Mouse (Mus musculus) CD4-positive, CD25-positive, alpha-beta regulatory T cell, adult 2 months (primary cell): ENCODE data around the gene Hipk3.

ENCODE experiments used
- DNase-seq: peaks from one replicate; pipeline ENCODE4 v3.0.0-alpha.2; 2012; ENCODE audit warnings: low read depth, low spot score

Hipk3 gene

DNA sequence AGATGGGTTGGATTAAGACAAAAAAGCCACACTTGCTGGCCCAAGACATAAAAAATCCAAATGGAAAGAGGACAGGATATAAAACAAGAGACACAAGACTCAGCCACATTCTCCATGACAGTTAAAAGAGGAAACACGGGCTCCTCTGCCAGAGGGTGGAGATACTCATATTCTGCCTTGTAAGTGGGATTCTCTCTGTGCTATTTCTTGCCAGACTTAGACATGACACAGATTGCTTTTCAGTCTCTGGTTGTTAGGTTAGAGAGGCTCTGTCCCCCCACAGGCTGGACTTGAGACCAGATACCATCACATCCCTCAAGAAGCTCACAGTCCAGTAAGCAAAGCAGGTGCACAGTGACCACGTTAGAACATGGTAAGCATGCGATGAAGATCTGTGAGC is 81.2 kb downstream of the Hipk3 start:
- DNase-seq = no peak

DNA sequence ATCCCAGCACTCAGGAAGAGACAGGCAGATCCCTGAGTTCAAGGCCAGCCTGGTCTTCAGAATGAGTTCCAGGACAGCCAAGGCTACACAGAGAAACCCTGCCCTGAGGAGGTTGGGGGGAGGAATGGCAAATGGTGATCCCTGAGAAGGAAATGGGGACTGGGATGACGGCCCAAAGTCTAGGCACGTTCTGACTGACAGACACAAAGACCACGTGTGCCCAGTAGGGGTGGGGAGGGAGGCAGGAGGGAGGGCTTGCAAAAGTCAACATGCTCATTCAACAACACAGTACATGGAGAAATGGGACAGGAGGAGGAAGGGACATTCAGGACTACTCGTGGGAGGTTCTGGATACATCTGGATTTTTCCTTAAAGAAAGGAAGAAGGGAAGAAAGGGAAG is 81.8 kb downstream of the Hipk3 start:
- no peak for DNase-seq

DNA sequence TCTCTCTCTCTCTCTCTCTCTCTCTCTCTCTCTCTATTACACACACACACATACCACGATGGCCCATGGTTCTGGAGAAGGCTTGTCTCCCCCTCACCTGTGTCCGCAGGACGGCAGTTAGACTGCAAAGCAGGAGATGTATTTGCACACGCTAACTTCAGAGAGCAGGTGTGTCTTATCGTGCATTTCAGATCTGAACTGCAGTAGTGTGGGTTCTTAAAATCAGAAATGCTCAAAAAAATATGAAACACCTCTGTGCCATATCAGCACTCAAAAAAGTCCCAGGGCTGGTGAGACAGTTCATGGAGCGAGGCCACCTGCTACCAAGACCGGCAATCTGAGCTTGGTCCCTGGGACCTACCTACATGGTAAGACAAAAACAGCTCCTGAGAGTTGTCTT is 82.4 kb downstream of the Hipk3 start:
- DNase-seq = no peak

DNA sequence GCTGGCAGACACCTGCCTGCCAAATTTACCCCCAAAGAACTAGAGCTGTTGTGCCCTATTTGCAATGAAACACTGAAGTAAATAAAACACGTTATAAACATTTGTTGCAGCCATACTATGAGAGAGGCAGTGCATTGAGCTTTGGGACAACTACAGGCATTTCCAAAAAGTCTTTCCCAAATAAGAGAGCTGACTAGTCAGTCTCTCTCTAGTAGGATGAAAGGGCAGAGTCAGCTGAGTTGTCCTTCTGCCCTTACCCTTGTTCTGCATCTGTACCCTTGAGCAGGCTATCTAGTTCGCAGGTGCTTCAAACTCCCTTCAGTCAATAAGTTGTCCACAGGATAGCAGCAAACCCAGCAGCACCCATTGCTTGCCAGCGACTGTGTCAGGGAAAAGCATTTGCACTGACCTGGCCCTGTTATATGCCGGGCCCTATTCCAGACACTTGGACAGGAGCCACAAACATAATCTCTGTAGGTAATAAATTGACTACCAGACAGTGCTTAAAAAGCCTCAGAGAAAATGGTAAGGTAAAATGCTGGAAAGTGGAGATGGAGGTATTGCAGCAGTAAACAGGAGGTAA is 83.2 kb downstream of the Hipk3 start, which contains the start of gene D430041D05Rik:
Gene D430041D05Rik, minus strand, starts transcription at position 51 of the 583 bp plus-strand sequence.
- DNase-seq = no peak

DNA sequence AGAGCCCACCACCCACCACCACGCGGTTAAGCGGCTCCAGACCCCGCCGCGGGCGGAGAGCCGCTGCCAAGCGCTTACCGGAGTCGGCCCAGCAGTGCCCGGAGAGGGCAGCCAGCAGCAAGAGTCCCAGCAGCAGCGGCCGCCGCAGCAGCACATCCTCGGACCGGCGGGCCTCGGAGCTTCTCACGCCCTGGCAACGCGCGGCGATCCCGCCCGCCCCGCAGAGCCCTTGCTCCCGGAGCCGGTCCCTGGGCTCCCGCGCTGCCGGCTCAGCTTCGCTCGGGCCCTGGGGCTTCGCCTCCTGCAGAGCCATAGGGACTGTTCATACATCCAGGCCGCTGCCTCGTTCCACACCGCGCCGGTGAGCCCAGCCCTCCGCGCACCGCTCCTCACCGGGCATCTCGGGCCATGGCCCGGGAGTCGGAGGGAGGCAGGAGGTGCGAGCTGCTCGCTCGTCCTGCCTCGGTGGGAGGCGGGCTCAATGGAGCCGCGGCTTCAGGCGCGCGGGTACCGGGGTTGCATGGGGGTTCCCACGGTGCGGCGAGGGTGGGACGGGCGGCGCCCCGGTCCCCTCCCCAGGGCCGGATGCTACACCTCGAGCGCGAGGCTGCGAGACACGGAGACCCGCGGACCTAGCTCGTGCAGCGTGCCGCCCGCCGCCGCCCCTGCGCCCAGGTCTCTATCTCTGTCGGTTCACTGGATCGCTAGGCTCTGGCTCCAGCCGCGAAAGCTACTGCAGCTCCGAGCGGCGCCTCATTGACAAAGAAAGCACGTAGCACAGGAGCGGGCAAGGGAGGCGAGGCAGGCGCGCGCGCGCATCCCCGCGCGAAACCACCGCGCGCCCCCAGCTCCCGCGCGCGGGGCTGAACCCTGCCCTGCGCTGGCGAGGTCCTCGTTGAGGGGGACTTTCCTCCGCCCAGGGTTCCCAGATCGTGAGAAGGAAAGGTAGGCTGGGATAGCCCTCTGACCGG is 84.1 kb downstream of the Hipk3 start:
- DNase-seq = peak; percentile 11

DNA sequence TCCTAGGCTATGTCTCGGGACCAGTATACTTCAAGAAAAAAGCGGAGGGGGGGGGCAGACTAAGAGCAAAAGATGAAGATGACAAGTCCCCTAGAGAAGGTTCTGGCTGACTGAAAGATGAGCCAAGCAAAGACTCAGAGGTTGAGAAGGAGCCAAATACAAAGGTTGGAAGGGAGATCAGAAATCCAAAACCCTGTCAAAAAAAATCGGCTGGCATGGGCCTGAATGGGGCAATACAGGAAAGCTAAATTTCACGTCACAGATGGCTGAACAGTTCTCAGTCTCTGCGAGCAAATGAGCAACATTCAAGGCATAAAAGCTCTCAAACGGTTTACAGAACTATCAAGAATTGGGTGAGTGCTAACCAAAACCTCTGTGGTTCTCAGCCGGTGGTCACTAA is 85.9 kb downstream of the Hipk3 start:
- no peak for DNase-seq

DNA sequence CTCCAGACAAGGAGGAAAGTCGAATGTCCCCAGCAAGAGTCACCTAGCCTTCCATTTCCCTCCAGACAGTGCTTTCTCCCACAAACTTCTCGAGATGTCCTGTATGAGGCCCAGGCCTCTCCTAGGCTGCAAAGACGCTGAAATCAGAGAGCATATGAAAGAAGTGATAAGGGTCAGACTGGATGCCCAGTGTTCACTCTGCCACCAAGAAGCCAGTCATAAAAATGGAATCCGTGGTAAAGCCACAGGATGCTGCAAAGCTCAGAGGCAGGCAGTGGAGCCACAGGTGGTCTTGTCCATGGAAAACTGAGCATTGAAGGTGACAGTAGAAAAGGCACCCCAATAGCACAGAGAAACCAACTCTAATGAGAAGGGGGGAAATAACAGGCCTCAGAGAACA is 86.3 kb downstream of the Hipk3 start:
- DNase-seq = no peak

DNA sequence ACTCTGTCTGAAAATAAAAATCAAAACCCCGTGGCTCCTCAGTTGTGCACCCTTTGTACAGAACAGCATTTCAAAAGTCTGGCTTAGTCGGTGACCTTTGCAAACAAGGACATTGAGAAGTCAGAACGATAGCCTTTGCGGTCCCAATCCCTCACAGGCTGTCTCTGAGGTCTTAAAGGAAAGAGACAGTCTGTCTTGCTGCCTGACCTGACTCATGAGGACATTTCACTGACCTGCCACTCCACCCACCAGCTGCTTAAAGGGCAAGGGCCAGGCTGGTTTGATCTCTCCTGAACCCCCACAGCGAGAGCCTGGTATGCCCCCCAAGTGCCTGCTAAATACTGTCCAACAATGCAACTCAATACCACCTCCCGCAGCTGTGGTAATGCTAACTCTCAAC is 90.2 kb downstream of the Hipk3 start:
- no peak for DNase-seq

DNA sequence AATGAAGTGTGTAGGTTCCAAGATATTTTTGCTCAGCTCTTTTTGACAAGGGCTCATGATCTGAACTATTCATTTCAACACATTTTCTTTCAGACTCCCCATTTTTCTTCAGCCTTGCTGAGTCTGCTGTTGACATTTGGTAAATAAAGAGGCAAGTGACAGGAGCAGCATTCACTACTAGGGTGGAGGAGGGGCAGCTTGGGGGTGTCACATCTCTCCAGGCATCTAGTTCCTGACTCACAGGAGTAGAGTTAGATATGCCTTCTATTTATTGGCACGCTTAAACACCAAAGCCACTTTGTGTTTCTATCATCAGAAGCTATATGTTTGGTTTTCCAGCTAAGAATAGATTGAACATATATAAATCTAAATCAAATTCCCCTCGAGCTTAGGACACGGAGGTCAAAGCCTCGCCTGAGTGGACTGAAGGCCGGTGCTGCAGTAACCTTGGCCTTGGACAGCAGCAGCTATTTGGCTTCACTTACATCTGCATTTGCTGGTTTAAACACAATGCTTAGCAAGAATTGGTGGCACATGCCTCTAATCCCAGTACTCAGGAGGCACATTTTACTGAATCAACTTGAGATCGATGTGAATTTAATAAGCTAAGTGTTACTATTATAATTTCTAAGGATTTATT is 95.5 kb downstream of the Hipk3 start:
- DNase-seq = no peak

DNA sequence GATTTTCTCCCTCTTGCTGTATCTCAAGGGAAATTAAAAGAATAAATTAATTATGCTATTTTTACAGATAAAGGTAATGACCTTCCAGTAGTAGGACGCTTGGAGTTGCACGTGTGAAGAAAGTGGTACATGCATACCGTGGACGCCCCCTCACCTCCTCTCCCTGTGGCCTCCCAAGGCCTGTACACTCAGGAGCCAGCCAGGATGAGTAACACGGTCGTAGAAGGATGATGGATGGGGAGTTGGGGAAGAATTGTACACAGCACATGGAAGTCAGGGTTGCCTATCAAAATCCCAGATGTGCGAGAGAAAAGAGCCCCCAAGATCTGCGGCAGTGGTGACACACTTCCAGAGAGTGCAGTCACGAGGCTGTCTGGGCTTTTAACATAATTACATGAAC is 98.3 kb downstream of the Hipk3 start:
- DNase-seq = no peak

DNA sequence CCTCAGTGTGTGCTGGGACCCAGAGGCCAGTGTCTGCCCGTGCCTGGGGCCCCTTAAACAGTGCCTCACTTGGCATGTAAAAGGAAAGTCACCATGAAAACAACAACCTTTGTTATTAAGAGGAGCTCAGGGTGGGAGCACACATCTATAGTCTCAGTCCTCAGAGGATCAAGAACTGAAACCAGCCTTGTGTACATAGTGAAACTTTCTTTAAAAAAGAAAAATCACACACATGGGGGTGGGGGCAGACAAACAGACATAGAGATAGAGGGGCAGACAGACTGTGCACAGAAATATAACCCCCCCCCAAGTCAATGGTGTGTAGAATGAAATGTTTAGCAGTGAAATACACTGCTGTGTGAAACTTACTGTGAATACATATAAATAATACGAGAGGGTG is 99.5 kb downstream of the Hipk3 start:
- DNase-seq = no peak

DNA sequence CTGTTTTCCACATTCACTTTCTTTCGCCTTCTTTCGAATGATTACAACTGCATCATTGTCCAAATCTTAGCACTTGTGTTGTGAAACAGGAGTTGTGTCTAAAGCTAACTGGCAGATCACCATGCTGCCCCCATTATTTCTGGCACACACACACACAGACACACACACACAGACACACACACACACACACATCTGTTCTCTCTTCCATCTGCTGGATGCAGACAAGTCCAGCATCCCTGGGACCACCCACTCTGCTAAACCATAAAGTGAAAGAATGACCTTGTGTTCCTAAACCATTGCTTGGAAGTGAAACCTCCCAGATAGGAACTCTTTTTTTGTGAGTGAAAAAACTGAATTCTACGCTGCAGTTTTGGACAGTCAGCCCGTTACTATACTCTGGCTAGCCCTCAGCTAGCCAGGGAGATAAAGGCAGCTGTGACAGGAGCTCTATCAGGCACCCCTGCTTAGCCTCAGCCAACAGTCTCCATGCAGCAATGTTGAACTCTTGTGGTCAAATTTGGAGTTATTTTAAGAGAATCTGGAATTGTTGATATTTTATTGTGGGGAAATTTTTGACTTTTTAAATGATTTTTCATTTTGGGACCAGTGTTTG is 101.4 kb downstream of the Hipk3 start:
- no peak for DNase-seq

DNA sequence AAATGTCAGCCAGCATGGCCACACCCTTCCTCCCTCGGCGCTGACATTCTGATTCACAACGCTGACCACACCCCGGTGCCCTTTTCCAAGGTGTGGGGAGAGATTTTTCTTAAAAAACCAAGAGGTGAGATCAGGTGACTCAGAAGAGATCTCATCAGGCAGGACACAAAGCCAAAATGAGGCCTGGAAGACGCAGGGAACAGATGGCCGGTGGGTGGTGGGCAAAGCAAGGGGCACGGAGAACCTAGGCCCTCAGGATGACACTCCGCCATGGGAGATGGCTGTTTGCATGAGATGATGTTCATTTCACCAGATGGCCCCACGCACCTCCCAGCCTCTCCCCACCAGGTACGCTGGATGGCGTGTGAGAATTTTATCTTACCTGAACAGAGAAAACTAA is 105.0 kb downstream of the Hipk3 start:
- DNase-seq = no peak

DNA sequence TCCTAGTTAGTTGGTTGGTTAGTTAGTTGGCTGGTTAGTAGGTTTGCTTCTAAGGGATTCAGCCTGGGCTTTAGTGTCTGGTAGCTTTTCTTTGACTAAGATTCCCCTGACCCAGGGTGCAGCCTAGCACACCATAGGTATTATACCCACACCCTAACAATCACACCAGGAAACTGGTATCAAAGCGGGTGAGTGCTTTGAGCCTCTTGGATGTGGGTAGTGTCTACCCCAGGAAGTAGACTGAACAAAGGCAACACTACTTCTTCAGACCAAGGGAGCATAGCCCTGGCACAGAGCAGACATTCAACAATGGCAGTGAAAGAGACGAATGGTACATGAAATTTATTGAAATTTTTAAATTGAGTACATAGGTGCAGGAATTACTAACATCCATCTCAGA is 108.3 kb downstream of the Hipk3 start:
- peak; percentile 3 for DNase-seq

DNA sequence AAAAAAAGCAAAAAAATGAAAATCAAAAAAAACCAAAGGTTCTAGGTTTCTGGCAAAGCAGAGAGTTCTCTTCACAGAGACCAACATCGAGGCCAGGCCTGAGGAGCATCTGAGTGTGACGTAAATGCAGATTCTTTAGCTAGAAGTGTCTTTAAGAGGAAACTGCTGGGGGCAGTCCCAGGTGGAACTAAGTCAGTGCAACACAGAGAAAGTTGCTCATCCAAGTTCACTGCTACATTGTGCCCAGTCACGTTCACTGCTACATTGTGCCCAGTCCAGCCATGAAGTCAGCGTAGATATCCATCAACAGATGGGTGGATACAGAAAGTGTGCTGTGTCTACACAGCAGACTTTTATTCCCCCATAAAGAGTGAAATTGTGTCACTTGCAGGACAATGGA is 110.7 kb downstream of the Hipk3 start:
- DNase-seq = no peak

DNA sequence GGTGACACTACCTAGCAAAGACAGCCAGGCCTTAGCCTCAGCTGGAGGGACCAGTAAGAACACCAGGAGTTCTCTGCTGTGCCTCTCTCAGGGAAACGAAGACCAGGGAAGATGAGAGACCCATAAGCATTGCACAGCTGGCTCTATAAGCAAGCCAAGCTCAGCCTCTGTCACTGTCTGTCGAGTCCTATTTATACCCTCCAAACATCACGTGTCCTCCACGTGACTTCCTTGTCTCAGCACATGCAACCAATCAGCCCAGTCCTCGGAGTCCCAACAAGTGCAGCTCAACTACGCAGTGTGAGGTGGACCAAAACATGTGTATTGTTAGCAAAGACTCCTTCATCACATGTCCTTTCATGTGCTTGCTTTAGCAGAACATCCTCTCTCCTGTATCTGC is 111.4 kb downstream of the Hipk3 start:
- no peak for DNase-seq

DNA sequence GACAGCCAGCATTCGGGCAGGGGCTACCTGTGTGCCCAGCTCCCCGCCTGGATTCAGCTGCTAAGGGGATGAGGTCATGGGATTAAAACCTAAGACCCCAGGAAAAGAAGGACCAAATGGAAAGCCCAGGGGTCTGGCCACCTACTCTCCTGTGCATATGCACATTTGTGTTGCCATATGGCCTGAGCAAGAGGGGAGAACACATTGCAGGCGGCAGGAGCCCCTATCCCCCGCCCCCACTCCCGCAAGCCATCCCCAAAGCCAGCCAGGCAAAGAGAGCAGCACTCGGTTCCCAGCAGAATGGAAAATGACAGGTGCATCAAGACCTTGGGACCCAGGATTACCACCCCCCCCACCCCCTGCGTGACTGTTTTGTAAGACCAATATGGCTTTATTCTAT is 114.9 kb downstream of the Hipk3 start:
- no peak for DNase-seq

DNA sequence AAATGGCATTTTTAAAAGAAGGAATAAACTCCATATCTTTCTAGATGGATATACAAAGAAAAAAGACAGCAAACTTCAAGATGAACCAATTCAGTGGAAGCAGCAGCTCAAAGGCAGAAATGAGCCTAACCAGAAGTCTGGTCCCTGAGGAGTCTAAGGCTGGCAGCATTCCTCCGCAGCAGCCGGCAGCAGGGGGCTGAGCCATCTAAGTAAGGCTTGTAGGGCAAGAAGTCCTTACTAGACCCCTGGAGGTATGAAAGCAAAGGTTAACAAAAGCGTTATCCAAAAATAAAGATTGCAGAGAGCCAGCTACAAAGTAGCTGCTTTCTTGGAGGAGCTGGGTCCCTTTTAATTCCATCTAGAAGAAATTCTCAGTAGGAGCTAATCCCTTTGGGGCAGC is 115.5 kb downstream of the Hipk3 start:
- no peak for DNase-seq

DNA sequence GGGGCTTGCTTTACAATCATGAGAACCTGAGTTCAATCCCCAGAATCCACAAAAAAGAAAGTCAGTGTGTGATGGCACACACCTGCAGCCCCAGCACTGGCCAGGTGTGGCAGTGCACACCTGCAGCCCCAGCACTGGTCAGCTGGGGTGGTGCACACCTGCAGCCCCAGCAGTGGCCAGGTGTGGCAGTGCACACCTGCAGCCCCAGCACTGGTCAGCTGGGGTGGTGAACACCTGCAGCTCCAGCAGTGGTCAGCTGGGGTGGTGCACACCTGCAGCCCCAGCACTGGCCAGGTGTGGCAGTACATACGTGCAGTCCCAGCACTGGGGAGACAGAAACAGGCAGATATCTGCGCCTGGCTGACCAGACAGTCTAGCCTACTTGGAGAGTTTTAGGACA is 116.3 kb downstream of the Hipk3 start:
- no peak for DNase-seq
